Mouse (Mus musculus): ENCODE data around the gene Prim2. TPM values are rescaled to one million over a fixed set of nuclear protein-coding genes. Genes with fewer than 3 reads are reported as not detected.
A peak's percentile ranks its signal among the peaks of the same experiment; 100 is the strongest.

The Prim2 gene
- total and polyA plus RNA-seq, 2 experiments from 2014 or later, result 18.6 to 19.0 TPM

GRCm38 (mm10) chr1:33527352-33527863 lies 142.2 kb downstream of the Prim2 start:
- WGBS, result 50% methylated on average over 6 of the region's 6 CpGs
- TF ChIP-seq CTCF (IDR thresholded peaks at IDR 0.05; ENCODE audit: low read depth), result no peak
- peak; percentile 15 for DNase-seq (ENCODE audit: low spot score)
- Histone ChIP-seq H3K4me3 (ENCODE audit: low read length) (no peak overlapping the region), H3K4me2 (ENCODE audit: low read depth, low read length) (no peak overlapping the region), H3K27ac (no peak overlapping the region), H3K9ac (replicated peaks; ENCODE audit: low read length) (no peak overlapping the region), H3K27me3 (ENCODE audit: insufficient read depth, low read length) (no peaks in the 10 kb centered on the region), H3K9me3 (ENCODE audit: low read length) (no peaks in the 10 kb centered on the region), H3K4me1 (ENCODE audit: insufficient read depth, low read length) (0 out of 2 replicates have a peak, but pooled peaks cover 5% of the 10 kb centered on the region), H3K36me3 (ENCODE audit: insufficient read depth, low read length) (no peaks in the 10 kb centered on the region)
- no peak for ATAC-seq

- no peak for TF ChIP-seq CTCF (IDR thresholded peaks at IDR 0.05; ENCODE audit: low read depth)
- no peaks in the 10 kb centered on the region for H3K27me3 ChIP-seq (ENCODE audit: insufficient read depth, low read length)
- no peak overlapping the region for H3K9ac ChIP-seq (replicated peaks; ENCODE audit: low read length)
- H3K27ac ChIP-seq, result no peak overlapping the region
- no peak overlapping the region for H3K4me3 ChIP-seq (ENCODE audit: low read length)
- 79% methylated on average over 5 of the region's 5 CpGs for WGBS
- H3K9me3 ChIP-seq (ENCODE audit: low read length), result no peaks in the 10 kb centered on the region
- H3K4me1 ChIP-seq (ENCODE audit: insufficient read depth, low read length), result no peaks in the 10 kb centered on the region
- DNase-seq (ENCODE audit: low spot score) (no peak), ATAC-seq (no peak)
- no peak overlapping the region for H3K4me2 ChIP-seq (ENCODE audit: low read depth, low read length)
- no peaks in the 10 kb centered on the region for H3K36me3 ChIP-seq (ENCODE audit: insufficient read depth, low read length)
Observed at GRCm38 (mm10) chr1:33523223-33523622, 146.4 kb downstream of the Prim2 start.

- DNase-seq (ENCODE audit: low spot score) (no peak), ATAC-seq (no peak)
- TF ChIP-seq CTCF (IDR thresholded peaks at IDR 0.05; ENCODE audit: low read depth), result 0 out of 2 replicates have a peak, but pooled peaks have one; percentile 11
- Histone ChIP-seq H3K36me3 (ENCODE audit: insufficient read depth, low read length) (no peaks in the 10 kb centered on the region), H3K9ac (replicated peaks; ENCODE audit: low read length) (no peak overlapping the region), H3K27me3 (ENCODE audit: insufficient read depth, low read length) (no peaks in the 10 kb centered on the region), H3K9me3 (ENCODE audit: low read length) (no peaks in the 10 kb centered on the region), H3K4me3 (ENCODE audit: low read length) (no peak overlapping the region), H3K4me1 (ENCODE audit: insufficient read depth, low read length) (no peaks in the 10 kb centered on the region), H3K4me2 (ENCODE audit: low read depth, low read length) (no peak overlapping the region), H3K27ac (no peak overlapping the region)
- 85% methylated on average over 8 of the region's 8 CpGs for WGBS
Observed at GRCm38 (mm10) chr1:33515124-33515523, 154.5 kb downstream of the Prim2 start.

- H3K4me2 ChIP-seq (ENCODE audit: low read depth, low read length), result no peak overlapping the region
- no peak overlapping the region for H3K27ac ChIP-seq
Observed at GRCm38 (mm10) chr1:33511310-33511709, 158.3 kb downstream of the Prim2 start.

GRCm38 (mm10) chr1:33504371-33504770 lies 165.2 kb downstream of the Prim2 start:
- Histone ChIP-seq H3K4me3 (ENCODE audit: low read length) (no peak overlapping the region), H3K9ac (replicated peaks; ENCODE audit: low read length) (no peak overlapping the region), H3K4me1 (ENCODE audit: insufficient read depth, low read length) (no peaks in the 10 kb centered on the region), H3K27ac (no peak overlapping the region), H3K4me2 (ENCODE audit: low read depth, low read length) (no peak overlapping the region), H3K36me3 (ENCODE audit: insufficient read depth, low read length) (no peaks in the 10 kb centered on the region), H3K9me3 (ENCODE audit: low read length) (no peaks in the 10 kb centered on the region), H3K27me3 (ENCODE audit: insufficient read depth, low read length) (no peaks in the 10 kb centered on the region)
- WGBS, result 97% methylated on average over 5 of the region's 5 CpGs
- TF ChIP-seq CTCF (IDR thresholded peaks at IDR 0.05; ENCODE audit: low read depth), result no peak
- ATAC-seq (no peak), DNase-seq (ENCODE audit: low spot score) (no peak)

More at GRCm38 (mm10) chr1:33511310-33511709, 158.3 kb downstream of the Prim2 start:
- Histone ChIP-seq H3K36me3 (ENCODE audit: insufficient read depth, low read length) (no peaks in the 10 kb centered on the region), H3K9me3 (ENCODE audit: low read length) (no peaks in the 10 kb centered on the region), H3K4me1 (ENCODE audit: insufficient read depth, low read length) (no peaks in the 10 kb centered on the region), H3K4me3 (ENCODE audit: low read length) (no peak overlapping the region), H3K9ac (replicated peaks; ENCODE audit: low read length) (no peak overlapping the region), H3K27me3 (ENCODE audit: insufficient read depth, low read length) (no peaks in the 10 kb centered on the region)
- no peak for TF ChIP-seq CTCF (IDR thresholded peaks at IDR 0.05; ENCODE audit: low read depth)
- ATAC-seq, result no peak
- DNase-seq (ENCODE audit: low spot score), result no peak
- WGBS, result 90% methylated on average over 4 of the region's 4 CpGs

- WGBS, result 78% methylated on average over 7 of the region's 7 CpGs
- Histone ChIP-seq H3K4me1 (ENCODE audit: insufficient read depth, low read length) (no peaks in the 10 kb centered on the region), H3K9me3 (ENCODE audit: low read length) (no peaks in the 10 kb centered on the region), H3K27me3 (ENCODE audit: insufficient read depth, low read length) (no peaks in the 10 kb centered on the region), H3K4me2 (ENCODE audit: low read depth, low read length) (no peak overlapping the region), H3K4me3 (ENCODE audit: low read length) (no peak overlapping the region), H3K36me3 (ENCODE audit: insufficient read depth, low read length) (no peaks in the 10 kb centered on the region), H3K27ac (no peak overlapping the region), H3K9ac (replicated peaks; ENCODE audit: low read length) (no peak overlapping the region)
- TF ChIP-seq CTCF (IDR thresholded peaks at IDR 0.05; ENCODE audit: low read depth), result no peak
- no peak for DNase-seq (ENCODE audit: low spot score)
- ATAC-seq, result no peak
Observed at GRCm38 (mm10) chr1:33502890-33503289, 166.7 kb downstream of the Prim2 start.

GRCm38 (mm10) chr1:33502298-33502697 lies 167.3 kb downstream of the Prim2 start:
- no peak overlapping the region for H3K4me3 ChIP-seq (ENCODE audit: low read length)
- H3K9me3 ChIP-seq (ENCODE audit: low read length), result no peaks in the 10 kb centered on the region
- no peaks in the 10 kb centered on the region for H3K4me1 ChIP-seq (ENCODE audit: insufficient read depth, low read length)
- no peaks in the 10 kb centered on the region for H3K36me3 ChIP-seq (ENCODE audit: insufficient read depth, low read length)
- 47% methylated on average over 1 of the region's 1 CpGs for WGBS
- no peak overlapping the region for H3K27ac ChIP-seq
- H3K4me2 ChIP-seq (ENCODE audit: low read depth, low read length), result no peak overlapping the region
- no peak for DNase-seq (ENCODE audit: low spot score)
- TF ChIP-seq CTCF (IDR thresholded peaks at IDR 0.05; ENCODE audit: low read depth), result no peak
- ATAC-seq, result no peak
- no peak overlapping the region for H3K9ac ChIP-seq (replicated peaks; ENCODE audit: low read length)
- no peaks in the 10 kb centered on the region for H3K27me3 ChIP-seq (ENCODE audit: insufficient read depth, low read length)
